Mouse (Mus musculus): ENCODE measurements around the gene H2al1i. TPM values are rescaled to one million over a fixed set of nuclear protein-coding genes. Genes with fewer than 3 reads are reported as not detected.
"Not testable (repeated sequence)": the region's sequence is repeated elsewhere in the genome, so short reads cannot be mapped to it uniquely, and the experiment has no call there.

H2al1i gene
- polyA plus RNA-seq (2014; fragmentation: Nextera tagmentation; extraction: Ambion mirVana): not detected in 2 replicates

DNA sequence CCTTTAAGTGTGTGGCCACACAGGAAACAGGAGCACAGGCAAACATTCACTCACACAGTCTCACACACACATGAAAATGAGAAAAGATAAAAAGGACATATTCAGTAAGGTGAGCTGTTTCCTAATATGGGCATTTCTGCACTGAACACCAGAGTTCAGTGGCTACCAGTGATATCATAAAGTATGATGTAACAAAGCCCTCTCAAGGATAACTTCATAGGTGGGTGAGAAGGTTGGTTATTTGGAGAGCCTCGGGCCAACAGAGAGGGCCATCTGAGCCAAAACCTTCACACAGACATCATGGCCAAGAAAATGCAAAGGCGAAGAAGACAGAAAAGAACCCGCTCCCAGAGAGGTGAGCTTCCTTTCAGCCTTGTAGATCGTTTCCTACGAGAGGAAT is at the start of gene H2al1i:
Gene H2al1i (plus strand): TSS at position 301 of the 400 bp plus-strand sequence.
- not testable (repeated sequence) for H3K36me3 ChIP-seq (ENCODE audit: control insufficient read depth, insufficient read depth, low read length); H3K27me3 ChIP-seq (ENCODE audit: control insufficient read depth, insufficient read depth, low read length); H3K27ac ChIP-seq (ENCODE audit: low read depth, low read length); H3K9me3 ChIP-seq (ENCODE audit: control insufficient read depth, low read length); ATAC-seq (ENCODE audit: low FRiP score); H3K4me1 ChIP-seq (ENCODE audit: control insufficient read depth, insufficient read depth, low read length); DNase-seq (ENCODE audit: low spot score, missing footprints); H3K9ac ChIP-seq (ENCODE audit: low read length); H3K4me3 ChIP-seq (ENCODE audit: low read depth, low read length); H3K4me2 ChIP-seq
- 90% methylated on average over 2 of the region's 5 CpGs for WGBS

DNA sequence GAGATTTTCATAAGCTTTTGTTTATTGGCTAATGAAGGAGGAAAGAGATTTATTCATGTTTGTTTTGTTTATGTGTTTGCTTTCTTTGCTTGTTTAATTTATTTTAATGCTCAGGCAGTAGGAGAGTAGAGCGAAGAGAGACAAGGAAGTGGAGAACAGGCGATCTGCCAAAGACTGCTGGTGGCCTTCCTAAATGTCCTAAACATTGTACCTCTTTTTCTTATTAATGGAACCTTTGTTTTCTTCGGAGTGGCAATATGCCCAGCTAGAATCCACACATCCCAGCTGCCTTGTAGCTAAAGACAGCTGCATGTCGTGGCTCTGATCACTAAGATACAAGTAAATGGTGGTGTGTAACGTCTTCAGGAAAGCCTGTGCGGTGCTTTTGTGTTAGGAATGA is 47.4 kb upstream of the H2al1i start:
- Histone ChIP-seq H3K36me3 (ENCODE audit: control insufficient read depth, insufficient read depth, low read length) (no peaks in the 10 kb centered on the region), H3K27me3 (ENCODE audit: control insufficient read depth, insufficient read depth, low read length) (no peaks in the 10 kb centered on the region), H3K4me3 (ENCODE audit: low read depth, low read length) (no peak overlapping the region), H3K4me1 (ENCODE audit: control insufficient read depth, insufficient read depth, low read length) (no peaks in the 10 kb centered on the region), H3K27ac (ENCODE audit: low read depth, low read length) (no peak overlapping the region), H3K9ac (ENCODE audit: low read length) (no peak overlapping the region), H3K9me3 (ENCODE audit: control insufficient read depth, low read length) (no peaks in the 10 kb centered on the region), H3K4me2 (no peak overlapping the region)
- WGBS: 90% methylated on average over 6 of the region's 6 CpGs
- DNase-seq (ENCODE audit: low spot score, missing footprints) (no peak), ATAC-seq (ENCODE audit: low FRiP score) (no peak)

DNA sequence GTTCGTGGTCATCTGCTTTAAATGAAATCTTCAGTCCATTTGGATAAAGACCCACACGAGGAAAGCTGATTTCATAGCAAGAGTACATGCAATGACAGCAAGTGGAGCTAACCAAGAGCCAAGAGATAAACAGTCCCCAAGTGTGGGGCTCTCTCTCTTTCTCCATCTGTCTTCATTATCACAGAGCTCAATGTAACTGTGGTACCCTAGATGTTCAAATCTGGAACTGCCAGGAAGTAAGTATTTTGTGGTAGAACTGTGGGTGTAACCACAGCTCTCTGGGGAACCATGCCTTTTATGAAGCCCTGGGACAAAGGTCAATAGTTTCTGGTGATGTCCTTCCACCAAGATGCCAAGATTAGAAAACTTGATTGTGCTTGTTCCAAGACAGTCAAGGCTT is 43.7 kb upstream of the H2al1i start:
- 70% methylated on average over 2 of the region's 2 CpGs for WGBS
- Histone ChIP-seq H3K27me3 (ENCODE audit: control insufficient read depth, insufficient read depth, low read length) (no peaks in the 10 kb centered on the region), H3K4me2 (no peak overlapping the region), H3K4me3 (ENCODE audit: low read depth, low read length) (no peak overlapping the region), H3K36me3 (ENCODE audit: control insufficient read depth, insufficient read depth, low read length) (no peaks in the 10 kb centered on the region), H3K27ac (ENCODE audit: low read depth, low read length) (no peak overlapping the region), H3K4me1 (ENCODE audit: control insufficient read depth, insufficient read depth, low read length) (no peaks in the 10 kb centered on the region), H3K9me3 (ENCODE audit: control insufficient read depth, low read length) (no peaks in the 10 kb centered on the region), H3K9ac (ENCODE audit: low read length) (no peak overlapping the region)
- DNase-seq (ENCODE audit: low spot score, missing footprints) (no peak), ATAC-seq (ENCODE audit: low FRiP score) (no peak)

DNA sequence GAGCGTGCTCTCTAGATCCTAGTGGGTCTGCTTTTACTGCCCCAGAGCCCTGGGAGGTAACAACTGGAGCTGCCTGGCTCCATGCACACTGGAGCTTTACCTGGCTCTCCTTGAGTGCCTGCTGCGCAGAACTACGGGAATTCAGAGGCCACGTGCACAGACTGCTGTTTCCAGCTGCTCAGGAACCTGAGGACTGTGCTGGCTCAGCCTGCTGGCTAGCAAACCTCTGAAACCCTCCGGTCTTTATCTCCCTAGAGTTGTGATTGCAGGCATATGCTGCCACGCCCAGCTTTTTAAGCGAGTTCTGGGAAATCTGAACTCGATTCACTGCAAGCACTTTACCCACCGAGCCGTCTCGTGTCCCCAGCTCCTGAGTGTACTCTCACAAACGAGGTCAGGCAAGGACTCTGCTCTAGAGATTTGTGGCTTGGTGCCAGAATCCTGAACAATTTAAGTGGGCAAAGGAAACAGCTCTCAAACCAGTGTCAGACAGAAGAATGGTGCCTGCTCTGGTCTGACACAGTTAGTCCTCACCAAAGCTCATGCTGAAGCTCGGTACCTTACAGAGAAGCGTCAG is 36.1 kb upstream of the H2al1i start:
- no peaks in the 10 kb centered on the region for H3K36me3 ChIP-seq (ENCODE audit: control insufficient read depth, insufficient read depth, low read length)
- no peak for ATAC-seq (ENCODE audit: low FRiP score)
- H3K27ac ChIP-seq (ENCODE audit: low read depth, low read length): no peak overlapping the region
- no peaks in the 10 kb centered on the region for H3K4me1 ChIP-seq (ENCODE audit: control insufficient read depth, insufficient read depth, low read length)
- no peak overlapping the region for H3K4me2 ChIP-seq
- H3K4me3 ChIP-seq (ENCODE audit: low read depth, low read length): no peak overlapping the region
- 82% methylated on average over 14 of the region's 14 CpGs for WGBS
- no peak overlapping the region for H3K9ac ChIP-seq (ENCODE audit: low read length)
- H3K9me3 ChIP-seq (ENCODE audit: control insufficient read depth, low read length): no peaks in the 10 kb centered on the region
- DNase-seq (ENCODE audit: low spot score, missing footprints): no peak
- H3K27me3 ChIP-seq (ENCODE audit: control insufficient read depth, insufficient read depth, low read length): no peaks in the 10 kb centered on the region; the same call in 1 of the 2 replicates

DNA sequence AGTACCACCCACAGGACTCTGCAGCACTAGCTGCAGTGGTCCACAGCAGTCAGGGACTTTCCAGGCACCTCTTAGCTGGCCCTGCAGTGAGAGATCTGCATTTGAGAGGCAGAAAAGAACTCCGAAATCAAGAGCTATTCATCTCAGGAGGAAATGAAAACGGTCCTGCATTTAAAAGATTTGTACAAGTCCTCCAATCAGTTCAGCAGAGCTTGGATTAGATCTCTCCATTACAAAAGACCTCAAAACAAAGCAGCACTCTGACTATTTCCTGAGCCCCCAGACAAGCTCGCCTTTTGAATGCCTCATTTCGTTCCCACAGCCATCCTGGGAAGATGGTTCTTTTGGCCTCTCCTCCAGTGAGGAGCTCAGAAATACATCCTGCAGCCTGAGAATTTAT is 35.2 kb upstream of the H2al1i start:
- H3K9ac ChIP-seq (ENCODE audit: low read length): no peak overlapping the region
- 50% methylated on average over 4 of the region's 4 CpGs for WGBS
- no peaks in the 10 kb centered on the region for H3K9me3 ChIP-seq (ENCODE audit: control insufficient read depth, low read length)
- no peaks in the 10 kb centered on the region for H3K4me1 ChIP-seq (ENCODE audit: control insufficient read depth, insufficient read depth, low read length)
- DNase-seq (ENCODE audit: low spot score, missing footprints) (no peak), ATAC-seq (ENCODE audit: low FRiP score) (no peak)
- H3K36me3 ChIP-seq (ENCODE audit: control insufficient read depth, insufficient read depth, low read length): no peaks in the 10 kb centered on the region
- H3K27ac ChIP-seq (ENCODE audit: low read depth, low read length): no peak overlapping the region
- H3K4me2 ChIP-seq: no peak overlapping the region
- no peak overlapping the region for H3K4me3 ChIP-seq (ENCODE audit: low read depth, low read length)
- no peaks in the 10 kb centered on the region; the same call in 1 of the 2 replicates for H3K27me3 ChIP-seq (ENCODE audit: control insufficient read depth, insufficient read depth, low read length)

DNA sequence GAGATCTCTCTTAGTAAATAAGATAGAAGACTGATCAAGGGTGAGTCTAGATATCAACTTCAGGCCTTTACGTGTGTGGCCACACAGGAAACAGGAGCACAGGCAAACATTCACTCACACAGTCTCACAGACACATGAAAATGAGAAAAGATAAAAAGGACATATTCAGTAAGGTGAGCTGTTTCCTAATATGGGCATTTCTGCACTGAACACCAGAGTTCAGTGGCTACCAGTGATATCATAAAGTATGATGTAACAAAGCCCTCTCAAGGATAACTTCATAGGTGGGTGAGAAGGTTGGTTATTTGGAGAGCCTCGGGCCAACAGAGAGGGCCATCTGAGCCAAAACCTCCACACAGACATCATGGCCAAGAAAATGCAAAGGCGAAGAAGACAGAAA is 25.5 kb upstream of the H2al1i start, which contains the start of gene H2al1a:
Gene H2al1a (plus strand): TSS at position 301 of the 400 bp plus-strand sequence.
- H3K27ac ChIP-seq (ENCODE audit: low read depth, low read length); H3K4me1 ChIP-seq (ENCODE audit: control insufficient read depth, insufficient read depth, low read length); DNase-seq (ENCODE audit: low spot score, missing footprints); ATAC-seq (ENCODE audit: low FRiP score); H3K27me3 ChIP-seq (ENCODE audit: control insufficient read depth, insufficient read depth, low read length); H3K36me3 ChIP-seq (ENCODE audit: control insufficient read depth, insufficient read depth, low read length); H3K4me2 ChIP-seq; H3K9ac ChIP-seq (ENCODE audit: low read length); H3K4me3 ChIP-seq (ENCODE audit: low read depth, low read length); H3K9me3 ChIP-seq (ENCODE audit: control insufficient read depth, low read length): not testable (repeated sequence)
- WGBS: no CpG with 5 or more reads among the region's 3 CpGs

DNA sequence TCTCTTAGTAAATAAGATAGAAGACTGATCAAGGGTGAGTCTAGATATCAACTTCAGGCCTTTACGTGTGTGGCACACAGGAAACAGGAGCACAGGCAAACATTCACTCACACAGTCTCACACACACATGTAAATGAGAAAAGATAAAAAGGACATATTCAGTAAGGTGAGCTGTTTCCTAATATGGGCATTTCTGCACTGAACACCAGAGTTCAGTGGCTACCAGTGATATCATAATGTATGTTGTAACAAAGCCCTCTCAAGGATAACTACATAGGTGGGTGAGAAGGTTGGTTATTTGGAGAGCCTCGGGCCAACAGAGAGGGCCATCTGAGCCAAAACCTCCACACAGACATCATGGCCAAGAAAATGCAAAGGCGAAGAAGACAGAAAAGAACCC is 22.3 kb upstream of the H2al1i start, which contains the start of gene H2al1b:
Gene H2al1b (plus strand): TSS at position 301 of the 400 bp plus-strand sequence.
- not testable (repeated sequence) for ATAC-seq (ENCODE audit: low FRiP score); H3K27me3 ChIP-seq (ENCODE audit: control insufficient read depth, insufficient read depth, low read length); H3K4me2 ChIP-seq; H3K4me1 ChIP-seq (ENCODE audit: control insufficient read depth, insufficient read depth, low read length); H3K36me3 ChIP-seq (ENCODE audit: control insufficient read depth, insufficient read depth, low read length); H3K9ac ChIP-seq (ENCODE audit: low read length); H3K27ac ChIP-seq (ENCODE audit: low read depth, low read length); H3K9me3 ChIP-seq (ENCODE audit: control insufficient read depth, low read length); DNase-seq (ENCODE audit: low spot score, missing footprints); H3K4me3 ChIP-seq (ENCODE audit: low read depth, low read length)
- WGBS: 82% methylated on average over 1 of the region's 3 CpGs

DNA sequence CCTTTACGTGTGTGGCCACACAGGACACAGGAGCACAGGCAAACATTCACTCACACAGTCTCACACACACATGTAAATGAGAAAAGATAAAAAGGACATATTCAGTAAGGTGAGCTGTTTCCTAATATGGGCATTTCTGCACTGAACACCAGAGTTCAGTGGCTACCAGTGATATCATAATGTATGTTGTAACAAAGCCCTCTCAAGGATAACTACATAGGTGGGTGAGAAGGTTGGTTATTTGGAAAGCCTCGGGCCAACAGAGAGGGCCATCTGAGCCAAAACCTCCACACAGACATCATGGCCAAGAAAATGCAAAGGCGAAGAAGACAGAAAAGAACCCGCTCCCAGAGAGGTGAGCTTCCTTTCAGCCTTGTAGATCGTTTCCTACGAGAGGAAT is 19.1 kb upstream of the H2al1i start, which contains the start of gene H2al1c:
Gene H2al1c (plus strand): TSS at position 301 of the 400 bp plus-strand sequence.
- 75% methylated on average over 1 of the region's 6 CpGs for WGBS
- not testable (repeated sequence) for ATAC-seq (ENCODE audit: low FRiP score); H3K27ac ChIP-seq (ENCODE audit: low read depth, low read length); H3K4me3 ChIP-seq (ENCODE audit: low read depth, low read length); DNase-seq (ENCODE audit: low spot score, missing footprints); H3K36me3 ChIP-seq (ENCODE audit: control insufficient read depth, insufficient read depth, low read length); H3K9ac ChIP-seq (ENCODE audit: low read length); H3K9me3 ChIP-seq (ENCODE audit: control insufficient read depth, low read length); H3K27me3 ChIP-seq (ENCODE audit: control insufficient read depth, insufficient read depth, low read length); H3K4me1 ChIP-seq (ENCODE audit: control insufficient read depth, insufficient read depth, low read length); H3K4me2 ChIP-seq

DNA sequence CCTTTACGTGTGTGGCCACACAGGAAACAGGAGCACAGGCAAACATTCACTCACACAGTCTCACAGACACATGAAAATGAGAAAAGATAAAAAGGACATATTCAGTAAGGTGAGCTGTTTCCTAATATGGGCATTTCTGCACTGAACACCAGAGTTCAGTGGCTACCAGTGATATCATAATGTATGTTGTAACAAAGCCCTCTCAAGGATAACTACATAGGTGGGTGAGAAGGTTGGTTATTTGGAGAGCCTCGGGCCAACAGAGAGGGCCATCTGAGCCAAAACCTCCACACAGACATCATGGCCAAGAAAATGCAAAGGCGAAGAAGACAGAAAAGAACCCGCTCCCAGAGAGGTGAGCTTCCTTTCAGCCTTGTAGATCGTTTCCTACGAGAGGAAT is 15.9 kb upstream of the H2al1i start, which contains the start of gene H2al1d:
Gene H2al1d (plus strand): TSS at position 301 of the 400 bp plus-strand sequence.
- ATAC-seq (ENCODE audit: low FRiP score); H3K4me2 ChIP-seq; H3K27ac ChIP-seq (ENCODE audit: low read depth, low read length); H3K4me3 ChIP-seq (ENCODE audit: low read depth, low read length); H3K9me3 ChIP-seq (ENCODE audit: control insufficient read depth, low read length); H3K36me3 ChIP-seq (ENCODE audit: control insufficient read depth, insufficient read depth, low read length); DNase-seq (ENCODE audit: low spot score, missing footprints); H3K27me3 ChIP-seq (ENCODE audit: control insufficient read depth, insufficient read depth, low read length); H3K9ac ChIP-seq (ENCODE audit: low read length); H3K4me1 ChIP-seq (ENCODE audit: control insufficient read depth, insufficient read depth, low read length): not testable (repeated sequence)
- WGBS: no CpG with 5 or more reads among the region's 6 CpGs

Data from midbrain, embryonic 11.5 days (tissue).